Mouse (Mus musculus) erythroblast, embryonic 14.5 days (primary cell): ENCODE results near the gene Tead3.

ENCODE experiments used
- GATA1 ChIP-seq: IDR thresholded peaks from 2 replicates; pipeline ENCODE4 v1.6.1; 2012; ENCODE audit warnings: low read length, inconsistent platforms, mixed read lengths
- TAL1 ChIP-seq: IDR thresholded peaks from 3 replicates; pipeline ENCODE4 v1.6.1; 2012; ENCODE audit warnings: low read length, inconsistent platforms, mixed read lengths

DNA sequence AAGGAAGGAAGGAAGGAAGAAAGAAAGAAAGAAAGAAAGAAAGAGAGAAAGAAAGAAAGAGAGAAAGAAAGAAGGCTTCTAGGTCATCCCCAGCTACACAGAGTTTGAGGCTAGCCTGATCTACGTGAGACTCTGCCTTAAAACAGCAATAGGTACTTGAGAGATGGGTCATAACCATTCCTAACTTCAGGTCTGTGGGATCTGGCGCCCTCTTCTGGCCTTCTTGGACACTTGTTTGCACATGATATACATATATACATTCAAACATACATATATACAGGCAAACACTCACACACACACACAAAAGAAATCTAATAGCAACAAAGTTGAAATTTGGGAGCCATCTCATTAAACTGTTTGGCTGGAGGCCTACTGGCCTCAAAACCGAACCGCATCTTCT, 33.7 kb upstream of the Tead3 start:
- TF ChIP-seq TAL1: no peak
- TF ChIP-seq GATA1: no peak
